Mouse (Mus musculus): ENCODE measurements around the gene Pgm1.

The Pgm1 gene

GRCm38 (mm10) chr4:99929149-99929612 lies at the start of gene Pgm1:
Gene Pgm1 (plus strand): TSS chr4:99929414.
- DNase-seq (ENCODE audit: low spot score): peak; percentile 77

- DNase-seq (ENCODE audit: low spot score): no peak
These were observed 47.3 kb upstream of the Pgm1 start for GRCm38 (mm10) chr4:99881882-99882281.

GRCm38 (mm10) chr4:99882405-99882804 lies 46.8 kb upstream of the Pgm1 start:
- no peak for DNase-seq (ENCODE audit: low spot score)

- no peak for DNase-seq (ENCODE audit: low spot score)
These were observed 15.2 kb upstream of the Pgm1 start for GRCm38 (mm10) chr4:99913894-99914451.

GRCm38 (mm10) chr4:99926380-99926779 lies 2.8 kb upstream of the Pgm1 start:
- no peak for DNase-seq (ENCODE audit: low spot score)

- DNase-seq (ENCODE audit: low spot score): no peak
These were observed 693 bp upstream of the Pgm1 start for GRCm38 (mm10) chr4:99928521-99928920.

- DNase-seq (ENCODE audit: low spot score): peak; percentile 73
These were observed 651 bp downstream of the Pgm1 start, which contains the start of gene Itgb3bp for GRCm38 (mm10) chr4:99929613-99930517. Gene Itgb3bp (minus strand): TSS chr4:99929813.

GRCm38 (mm10) chr4:99930518-99931239 lies 1.5 kb downstream of the Pgm1 start:
- no peak for DNase-seq (ENCODE audit: low spot score)

GRCm38 (mm10) chr4:99931240-99931580 lies 2.0 kb downstream of the Pgm1 start:
- DNase-seq (ENCODE audit: low spot score): no peak

- no peak for DNase-seq (ENCODE audit: low spot score)
These were observed 2.6 kb downstream of the Pgm1 start for GRCm38 (mm10) chr4:99931807-99932206.

GRCm38 (mm10) chr4:99934859-99935258 lies 5.6 kb downstream of the Pgm1 start:
- DNase-seq (ENCODE audit: low spot score): no peak

GRCm38 (mm10) chr4:99936278-99936677 lies 7.1 kb downstream of the Pgm1 start:
- DNase-seq (ENCODE audit: low spot score): no peak

GRCm38 (mm10) chr4:99939711-99940505 lies 10.7 kb downstream of the Pgm1 start:
- no peak for DNase-seq (ENCODE audit: low spot score)

- no peak for DNase-seq (ENCODE audit: low spot score)
These were observed 12.6 kb downstream of the Pgm1 start for GRCm38 (mm10) chr4:99941655-99942414.

GRCm38 (mm10) chr4:99944606-99945005 lies 15.4 kb downstream of the Pgm1 start:
- DNase-seq (ENCODE audit: low spot score): no peak

- no peak for DNase-seq (ENCODE audit: low spot score)
These were observed 15.8 kb downstream of the Pgm1 start for GRCm38 (mm10) chr4:99945011-99945410.

- no peak for DNase-seq (ENCODE audit: low spot score)
These were observed 17.3 kb downstream of the Pgm1 start for GRCm38 (mm10) chr4:99946516-99946915.

- DNase-seq (ENCODE audit: low spot score): no peak
These were observed 18.0 kb downstream of the Pgm1 start for GRCm38 (mm10) chr4:99947192-99947591.

GRCm38 (mm10) chr4:99947896-99948295 lies 18.7 kb downstream of the Pgm1 start:
- DNase-seq (ENCODE audit: low spot score): no peak

- no peak for DNase-seq (ENCODE audit: low spot score)
These were observed 24.7 kb downstream of the Pgm1 start for GRCm38 (mm10) chr4:99953904-99954303.

GRCm38 (mm10) chr4:99955396-99955795 lies 26.2 kb downstream of the Pgm1 start:
- no peak for DNase-seq (ENCODE audit: low spot score)
